Mouse (Mus musculus): Measurements from ENCODE around the gene Olfr531. TPM values are rescaled to one million over a fixed set of nuclear protein-coding genes. Genes with fewer than 3 reads are reported as not detected.

The Olfr531 gene
- not detected in 2 replicates for polyA plus RNA-seq (2015; fragmentation: Nextera tagmentation; extraction: Ambion mirVana)

- Histone ChIP-seq H3K4me3 (replicated peaks) (no peak within 1 kb of the TSS), H3K36me3 (no peaks in the 10 kb centered on the region), H3K27ac (no peak within 1 kb of the TSS), H3K4me2 (no peak within 1 kb of the TSS), H3K27me3 (no peaks in the 10 kb centered on the region), H3K4me1 (replicated peaks) (no peaks in the 10 kb centered on the region), H3K9me3 (replicated peaks) (no peaks in the 10 kb centered on the region), H3K9ac (no peak within 1 kb of the TSS)
- ATAC-seq (ENCODE audit: low read depth) (no peak), DNase-seq (no peak)
- WGBS (ENCODE audit: insufficient replicate concordance) = 66% methylated on average over 1 of the region's 1 CpGs
Observed at GRCm38 (mm10) chr7:140402818-140403217, at the start of gene Olfr531. TSS of gene Olfr531 (minus strand) at chr7:140402918.

GRCm38 (mm10) chr7:140443141-140443540, 40.4 kb upstream of the Olfr531 start:
- Histone ChIP-seq H3K4me2 (no peak overlapping the region), H3K27ac (no peak overlapping the region), H3K36me3 (no peaks in the 10 kb centered on the region), H3K27me3 (no peaks in the 10 kb centered on the region), H3K4me3 (replicated peaks) (no peak overlapping the region), H3K9ac (no peak overlapping the region), H3K4me1 (replicated peaks) (no peaks in the 10 kb centered on the region), H3K9me3 (replicated peaks) (no peaks in the 10 kb centered on the region)
- no peak for DNase-seq
- WGBS (ENCODE audit: insufficient replicate concordance) = 43% methylated on average over 1 of the region's 1 CpGs
- no peak for ATAC-seq (ENCODE audit: low read depth)

GRCm38 (mm10) chr7:140421539-140421938, 18.8 kb upstream of the Olfr531 start, which contains the start of gene Olfr532:
TSS of gene Olfr532 (minus strand) at chr7:140421639.
- H3K27ac ChIP-seq = no peak within 1 kb of the TSS
- no peaks in the 10 kb centered on the region for H3K36me3 ChIP-seq
- ATAC-seq (ENCODE audit: low read depth) = no peak
- no peaks in the 10 kb centered on the region for H3K27me3 ChIP-seq
- H3K4me2 ChIP-seq = no peak within 1 kb of the TSS
- H3K4me3 ChIP-seq (replicated peaks) = no peak within 1 kb of the TSS
- DNase-seq = no peak
- H3K9me3 ChIP-seq (replicated peaks) = no peaks in the 10 kb centered on the region
- no peaks in the 10 kb centered on the region for H3K4me1 ChIP-seq (replicated peaks)
- 66% methylated on average over 1 of the region's 1 CpGs for WGBS (ENCODE audit: insufficient replicate concordance)
- H3K9ac ChIP-seq = no peak within 1 kb of the TSS

- Histone ChIP-seq H3K36me3 (no peaks in the 10 kb centered on the region), H3K4me3 (replicated peaks) (no peak overlapping the region), H3K27me3 (no peaks in the 10 kb centered on the region), H3K9me3 (replicated peaks) (no peaks in the 10 kb centered on the region), H3K9ac (no peak overlapping the region), H3K4me2 (no peak overlapping the region), H3K27ac (no peak overlapping the region), H3K4me1 (replicated peaks) (no peaks in the 10 kb centered on the region)
- WGBS (ENCODE audit: insufficient replicate concordance) = 65% methylated on average over 2 of the region's 2 CpGs
- DNase-seq (no peak), ATAC-seq (ENCODE audit: low read depth) (no peak)
Observed at GRCm38 (mm10) chr7:140376911-140377310, 25.8 kb downstream of the Olfr531 start.

- Histone ChIP-seq H3K4me1 (replicated peaks) (no peaks in the 10 kb centered on the region), H3K36me3 (no peaks in the 10 kb centered on the region), H3K27ac (no peak within 1 kb of the TSS), H3K4me2 (no peak within 1 kb of the TSS), H3K9ac (no peak within 1 kb of the TSS), H3K9me3 (replicated peaks) (no peaks in the 10 kb centered on the region), H3K27me3 (no peaks in the 10 kb centered on the region), H3K4me3 (replicated peaks) (no peak within 1 kb of the TSS)
- no peak for ATAC-seq (ENCODE audit: low read depth)
- WGBS (ENCODE audit: insufficient replicate concordance) = 55% methylated on average over 1 of the region's 1 CpGs
- no peak for DNase-seq
Observed at GRCm38 (mm10) chr7:140376231-140376630, 26.5 kb downstream of the Olfr531 start, which contains the start of gene Olfr530. TSS of gene Olfr530 (minus strand) at chr7:140376331.

GRCm38 (mm10) chr7:140374300-140374699, 28.4 kb downstream of the Olfr531 start:
- Histone ChIP-seq H3K4me3 (replicated peaks) (no peak overlapping the region), H3K9ac (no peak overlapping the region), H3K27ac (no peak overlapping the region), H3K4me1 (replicated peaks) (no peaks in the 10 kb centered on the region), H3K9me3 (replicated peaks) (no peaks in the 10 kb centered on the region), H3K4me2 (no peak overlapping the region), H3K36me3 (no peaks in the 10 kb centered on the region), H3K27me3 (no peaks in the 10 kb centered on the region)
- ATAC-seq (ENCODE audit: low read depth) (no peak), DNase-seq (no peak)
- 36% methylated on average over 4 of the region's 4 CpGs for WGBS (ENCODE audit: insufficient replicate concordance)

GRCm38 (mm10) chr7:140361571-140361970, 41.1 kb downstream of the Olfr531 start, which contains the start of gene Olfr60:
TSS of gene Olfr60 (minus strand) at chr7:140361671.
- H3K9ac ChIP-seq = no peak within 1 kb of the TSS
- no peak within 1 kb of the TSS for H3K4me3 ChIP-seq (replicated peaks)
- ATAC-seq (ENCODE audit: low read depth) = no peak
- no peaks in the 10 kb centered on the region for H3K4me1 ChIP-seq (replicated peaks)
- H3K4me2 ChIP-seq = no peak within 1 kb of the TSS
- H3K36me3 ChIP-seq = no peaks in the 10 kb centered on the region
- DNase-seq = no peak
- WGBS (ENCODE audit: insufficient replicate concordance) = 34% methylated on average over 3 of the region's 3 CpGs
- H3K27ac ChIP-seq = no peak within 1 kb of the TSS
- H3K9me3 ChIP-seq (replicated peaks) = no peaks in the 10 kb centered on the region
- no peaks in the 10 kb centered on the region for H3K27me3 ChIP-seq

Other genes starting within 250 kb of the Olfr531 start
- gene Sprn, start 248.0 kb downstream of the Olfr531 start, polyA plus RNA-seq (2015; fragmentation: Nextera tagmentation; extraction: Ambion mirVana) = 0.02 TPM in 1 of 2 replicates, not detected in the other
- not detected in 2 replicates for gene Olfr522, start 238.2 kb downstream of the Olfr531 start, polyA plus RNA-seq (2015; fragmentation: Nextera tagmentation; extraction: Ambion mirVana)
- not detected in 2 replicates for gene Olfr523, start 229.7 kb downstream of the Olfr531 start, polyA plus RNA-seq (2015; fragmentation: Nextera tagmentation; extraction: Ambion mirVana)
- gene Olfr524, start 197.0 kb downstream of the Olfr531 start, polyA plus RNA-seq (2015; fragmentation: Nextera tagmentation; extraction: Ambion mirVana) = not detected in 2 replicates
- gene Cd163l1, start 184.7 kb downstream of the Olfr531 start, polyA plus RNA-seq (2015; fragmentation: Nextera tagmentation; extraction: Ambion mirVana) = 0.03 and 0.07 TPM in 2 replicates
- gene 5830411N06Rik, start 155.6 kb downstream of the Olfr531 start, polyA plus RNA-seq (2015; fragmentation: Nextera tagmentation; extraction: Ambion mirVana) = not detected in 2 replicates
- not detected in 2 replicates for gene Olfr525, start 82.1 kb downstream of the Olfr531 start, polyA plus RNA-seq (2015; fragmentation: Nextera tagmentation; extraction: Ambion mirVana)
- gene Olfr527, start 68.9 kb downstream of the Olfr531 start, polyA plus RNA-seq (2015; fragmentation: Nextera tagmentation; extraction: Ambion mirVana) = not detected in 2 replicates
- gene Olfr60, start 41.2 kb downstream of the Olfr531 start, polyA plus RNA-seq (2015; fragmentation: Nextera tagmentation; extraction: Ambion mirVana) = not detected in 2 replicates
- not detected in 2 replicates for gene Olfr530, start 26.6 kb downstream of the Olfr531 start, polyA plus RNA-seq (2015; fragmentation: Nextera tagmentation; extraction: Ambion mirVana)
- gene Olfr532, start 18.7 kb upstream of the Olfr531 start, polyA plus RNA-seq (2015; fragmentation: Nextera tagmentation; extraction: Ambion mirVana) = not detected in 2 replicates
- gene Olfr533, start 60.5 kb upstream of the Olfr531 start, polyA plus RNA-seq (2015; fragmentation: Nextera tagmentation; extraction: Ambion mirVana) = not detected in 2 replicates
- not detected in 2 replicates for gene Olfr535, start 81.3 kb upstream of the Olfr531 start, polyA plus RNA-seq (2015; fragmentation: Nextera tagmentation; extraction: Ambion mirVana)
- not detected in 2 replicates for gene Olfr536, start 104.5 kb upstream of the Olfr531 start, polyA plus RNA-seq (2015; fragmentation: Nextera tagmentation; extraction: Ambion mirVana)
- not detected in 2 replicates for gene Olfr538, start 165.0 kb upstream of the Olfr531 start, polyA plus RNA-seq (2015; fragmentation: Nextera tagmentation; extraction: Ambion mirVana)
- not detected in 2 replicates for gene Olfr46, start 198.4 kb upstream of the Olfr531 start, polyA plus RNA-seq (2015; fragmentation: Nextera tagmentation; extraction: Ambion mirVana)
- not detected in 2 replicates for gene Olfr61, start 226.1 kb upstream of the Olfr531 start, polyA plus RNA-seq (2015; fragmentation: Nextera tagmentation; extraction: Ambion mirVana)
- not detected in 2 replicates for gene Olfr53, start 243.5 kb upstream of the Olfr531 start, polyA plus RNA-seq (2015; fragmentation: Nextera tagmentation; extraction: Ambion mirVana)

Measured in liver, embryonic 13.5 days (tissue).